Mouse (Mus musculus): ENCODE data around the gene Gpr161. TPM values are rescaled to one million over a fixed set of nuclear protein-coding genes. Genes with fewer than 3 reads are reported as not detected.

The Gpr161 gene
- polyA plus RNA-seq, 1 experiment from 2014 or later, result 2.0 TPM

- Histone ChIP-seq H3K9ac (ENCODE audit: low read length) (peak overlapping the region; percentile 90), H3K4me3 (ENCODE audit: low read depth, low read length) (peak overlapping the region; percentile 80), H3K4me1 (ENCODE audit: control insufficient read depth, insufficient read depth, low read length) (peaks cover 12% of the 10 kb centered on the region), H3K9me3 (ENCODE audit: control insufficient read depth, low read length) (no peaks in the 10 kb centered on the region), H3K4me2 (ENCODE audit: low read depth) (peak overlapping the region; percentile 84), H3K27ac (ENCODE audit: low read depth, low read length) (peak overlapping the region; percentile 88), H3K27me3 (ENCODE audit: control insufficient read depth, insufficient read depth, low read length) (no peaks in the 10 kb centered on the region), H3K36me3 (ENCODE audit: control insufficient read depth, insufficient read depth, low read length) (no peaks in the 10 kb centered on the region)
- DNase-seq (ENCODE audit: low spot score), result peak; percentile 81
- peak; percentile 82 for ATAC-seq (ENCODE audit: insufficient read depth, low FRiP score, low TSS enrichment)
- whole genome bisulfite sequencing, result under 1% methylated on average over 47 of the region's 71 CpGs
These were observed 14.0 kb upstream of the Gpr161 start for GRCm38 (mm10) chr1:165281351-165282221.

GRCm38 (mm10) chr1:165282222-165282966, 13.2 kb upstream of the Gpr161 start:
- Histone ChIP-seq H3K9ac (ENCODE audit: low read length) (peak overlapping the region; percentile 90), H3K9me3 (ENCODE audit: control insufficient read depth, low read length) (no peaks in the 10 kb centered on the region), H3K27ac (ENCODE audit: low read depth, low read length) (peak overlapping the region; percentile 88), H3K36me3 (ENCODE audit: control insufficient read depth, insufficient read depth, low read length) (no peaks in the 10 kb centered on the region), H3K4me3 (ENCODE audit: low read depth, low read length) (peak overlapping the region; percentile 80), H3K4me1 (ENCODE audit: control insufficient read depth, insufficient read depth, low read length) (peaks cover 12% of the 10 kb centered on the region), H3K27me3 (ENCODE audit: control insufficient read depth, insufficient read depth, low read length) (no peaks in the 10 kb centered on the region), H3K4me2 (ENCODE audit: low read depth) (peak overlapping the region; percentile 84)
- peak; percentile 70 for ATAC-seq (ENCODE audit: insufficient read depth, low FRiP score, low TSS enrichment)
- WGBS, result under 1% methylated on average over 35 of the region's 35 CpGs
- DNase-seq (ENCODE audit: low spot score), result no peak

- ATAC-seq (ENCODE audit: insufficient read depth, low FRiP score, low TSS enrichment) (no peak), DNase-seq (ENCODE audit: low spot score) (peak; percentile 32)
- Histone ChIP-seq H3K4me3 (ENCODE audit: low read depth, low read length) (peak overlapping the region; percentile 80), H3K36me3 (ENCODE audit: control insufficient read depth, insufficient read depth, low read length) (no peaks in the 10 kb centered on the region), H3K27ac (ENCODE audit: low read depth, low read length) (no peak overlapping the region), H3K9me3 (ENCODE audit: control insufficient read depth, low read length) (no peaks in the 10 kb centered on the region), H3K9ac (ENCODE audit: low read length) (peak overlapping the region; percentile 90), H3K4me1 (ENCODE audit: control insufficient read depth, insufficient read depth, low read length) (peaks cover 12% of the 10 kb centered on the region), H3K27me3 (ENCODE audit: control insufficient read depth, insufficient read depth, low read length) (no peaks in the 10 kb centered on the region), H3K4me2 (ENCODE audit: low read depth) (peak overlapping the region; percentile 84)
- 19% methylated on average over 7 of the region's 7 CpGs for WGBS
These were observed 12.6 kb upstream of the Gpr161 start for GRCm38 (mm10) chr1:165282967-165283345.

GRCm38 (mm10) chr1:165284096-165284495, 11.5 kb upstream of the Gpr161 start:
- H3K4me3 ChIP-seq (ENCODE audit: low read depth, low read length), result no peak overlapping the region
- H3K4me2 ChIP-seq (ENCODE audit: low read depth), result no peak overlapping the region
- peaks cover 12% of the 10 kb centered on the region for H3K4me1 ChIP-seq (ENCODE audit: control insufficient read depth, insufficient read depth, low read length)
- no peaks in the 10 kb centered on the region for H3K27me3 ChIP-seq (ENCODE audit: control insufficient read depth, insufficient read depth, low read length)
- H3K9me3 ChIP-seq (ENCODE audit: control insufficient read depth, low read length), result no peaks in the 10 kb centered on the region
- no peak overlapping the region for H3K27ac ChIP-seq (ENCODE audit: low read depth, low read length)
- no peak overlapping the region for H3K9ac ChIP-seq (ENCODE audit: low read length)
- WGBS, result 71% methylated on average over 7 of the region's 7 CpGs
- H3K36me3 ChIP-seq (ENCODE audit: control insufficient read depth, insufficient read depth, low read length), result no peaks in the 10 kb centered on the region
- ATAC-seq (ENCODE audit: insufficient read depth, low FRiP score, low TSS enrichment), result no peak
- no peak for DNase-seq (ENCODE audit: low spot score)

GRCm38 (mm10) chr1:165288165-165288564, 7.4 kb upstream of the Gpr161 start:
- H3K9ac ChIP-seq (ENCODE audit: low read length), result no peak overlapping the region
- ATAC-seq (ENCODE audit: insufficient read depth, low FRiP score, low TSS enrichment), result no peak
- no peak overlapping the region for H3K27ac ChIP-seq (ENCODE audit: low read depth, low read length)
- H3K4me2 ChIP-seq (ENCODE audit: low read depth), result no peak overlapping the region
- DNase-seq (ENCODE audit: low spot score), result no peak
- H3K9me3 ChIP-seq (ENCODE audit: control insufficient read depth, low read length), result no peaks in the 10 kb centered on the region
- WGBS, result 92% methylated on average over 9 of the region's 9 CpGs
- H3K36me3 ChIP-seq (ENCODE audit: control insufficient read depth, insufficient read depth, low read length), result no peaks in the 10 kb centered on the region
- H3K27me3 ChIP-seq (ENCODE audit: control insufficient read depth, insufficient read depth, low read length), result no peaks in the 10 kb centered on the region
- no peaks in the 10 kb centered on the region; the same call in 1 of the 2 replicates for H3K4me1 ChIP-seq (ENCODE audit: control insufficient read depth, insufficient read depth, low read length)
- H3K4me3 ChIP-seq (ENCODE audit: low read depth, low read length), result no peak overlapping the region

- Histone ChIP-seq H3K27me3 (ENCODE audit: control insufficient read depth, insufficient read depth, low read length) (no peaks in the 10 kb centered on the region), H3K9me3 (ENCODE audit: control insufficient read depth, low read length) (no peaks in the 10 kb centered on the region), H3K36me3 (ENCODE audit: control insufficient read depth, insufficient read depth, low read length) (no peaks in the 10 kb centered on the region), H3K4me1 (ENCODE audit: control insufficient read depth, insufficient read depth, low read length) (no peaks in the 10 kb centered on the region), H3K9ac (ENCODE audit: low read length) (no peak overlapping the region), H3K27ac (ENCODE audit: low read depth, low read length) (no peak overlapping the region), H3K4me2 (ENCODE audit: low read depth) (no peak overlapping the region), H3K4me3 (ENCODE audit: low read depth, low read length) (no peak overlapping the region)
- ATAC-seq (ENCODE audit: insufficient read depth, low FRiP score, low TSS enrichment), result no peak
- no peak for DNase-seq (ENCODE audit: low spot score)
- 86% methylated on average over 4 of the region's 4 CpGs for WGBS
These were observed 5.8 kb upstream of the Gpr161 start for GRCm38 (mm10) chr1:165289831-165290230.

GRCm38 (mm10) chr1:165291606-165292005, 4.0 kb upstream of the Gpr161 start:
- Histone ChIP-seq H3K27ac (ENCODE audit: low read depth, low read length) (no peak overlapping the region), H3K4me1 (ENCODE audit: control insufficient read depth, insufficient read depth, low read length) (no peaks in the 10 kb centered on the region), H3K9me3 (ENCODE audit: control insufficient read depth, low read length) (no peaks in the 10 kb centered on the region), H3K4me3 (ENCODE audit: low read depth, low read length) (no peak overlapping the region), H3K36me3 (ENCODE audit: control insufficient read depth, insufficient read depth, low read length) (no peaks in the 10 kb centered on the region), H3K27me3 (ENCODE audit: control insufficient read depth, insufficient read depth, low read length) (no peaks in the 10 kb centered on the region), H3K4me2 (ENCODE audit: low read depth) (no peak overlapping the region), H3K9ac (ENCODE audit: low read length) (no peak overlapping the region)
- DNase-seq (ENCODE audit: low spot score), result no peak
- no peak for ATAC-seq (ENCODE audit: insufficient read depth, low FRiP score, low TSS enrichment)
- WGBS, result 84% methylated on average over 6 of the region's 6 CpGs

- DNase-seq (ENCODE audit: low spot score) (no peak), ATAC-seq (ENCODE audit: insufficient read depth, low FRiP score, low TSS enrichment) (no peak)
- no peak overlapping the region for H3K4me3 ChIP-seq (ENCODE audit: low read depth, low read length)
- H3K9me3 ChIP-seq (ENCODE audit: control insufficient read depth, low read length), result no peaks in the 10 kb centered on the region
- WGBS, result 76% methylated on average over 3 of the region's 3 CpGs
- H3K9ac ChIP-seq (ENCODE audit: low read length), result no peak overlapping the region
- H3K27ac ChIP-seq (ENCODE audit: low read depth, low read length), result no peak overlapping the region
- no peaks in the 10 kb centered on the region for H3K4me1 ChIP-seq (ENCODE audit: control insufficient read depth, insufficient read depth, low read length)
- no peaks in the 10 kb centered on the region for H3K27me3 ChIP-seq (ENCODE audit: control insufficient read depth, insufficient read depth, low read length)
- no peaks in the 10 kb centered on the region for H3K36me3 ChIP-seq (ENCODE audit: control insufficient read depth, insufficient read depth, low read length)
- no peak overlapping the region for H3K4me2 ChIP-seq (ENCODE audit: low read depth)
These were observed 5.5 kb downstream of the Gpr161 start for GRCm38 (mm10) chr1:165301108-165301507.

Measured in neural tube, embryonic 11.5 days (tissue).